Mouse (Mus musculus) splenic B cell, adult 2 months (primary cell): ENCODE data around the gene Crip3.

ENCODE experiments used
- DNase-seq: peaks from one replicate; pipeline ENCODE4 v3.0.0-alpha.2; 2011; ENCODE audit warnings: low read depth, low spot score
- H3K27me3 ChIP-seq: 2 replicates; pipeline ENCODE4 v1.6.1; 2012; ENCODE audit warnings: mild to moderate bottlenecking, low read length, moderate library complexity, mixed read lengths; ENCODE audit not compliant: control insufficient read depth, poor library complexity, insufficient read depth, severe bottlenecking
- H3K36me3 ChIP-seq: 2 replicates; pipeline ENCODE4 v1.6.1; 2012; ENCODE audit warnings: mild to moderate bottlenecking, low read length, moderate library complexity, mixed read lengths; ENCODE audit not compliant: control insufficient read depth, poor library complexity, insufficient read depth, severe bottlenecking

The Crip3 gene

GRCm38 (mm10) chr17:46439176-46439575 lies 10.4 kb downstream of the Crip3 start:
- Histone ChIP-seq H3K27me3 (peaks cover 3% of the 10 kb centered on the region; the same call in 1 of the 2 replicates), H3K36me3 (no peaks in the 10 kb centered on the region)
- DNase-seq = no peak

- Histone ChIP-seq H3K36me3 (no peaks in the 10 kb centered on the region), H3K27me3 (peaks cover 5% of the 10 kb centered on the region; the same call in 1 of the 2 replicates)
- DNase-seq = no peak
These were observed 16.3 kb downstream of the Crip3 start for GRCm38 (mm10) chr17:46444839-46445579.

- DNase-seq = no peak
- Histone ChIP-seq H3K36me3 (no peaks in the 10 kb centered on the region), H3K27me3 (peaks cover 5% of the 10 kb centered on the region; the same call in 1 of the 2 replicates)
These were observed 17.5 kb downstream of the Crip3 start for GRCm38 (mm10) chr17:46446264-46446663.

- Histone ChIP-seq H3K36me3 (no peaks in the 10 kb centered on the region), H3K27me3 (peaks cover 4% of the 10 kb centered on the region)
- DNase-seq = no peak
These were observed 24.0 kb downstream of the Crip3 start for GRCm38 (mm10) chr17:46452683-46453082.

- Histone ChIP-seq H3K27me3 (peaks cover 4% of the 10 kb centered on the region), H3K36me3 (no peaks in the 10 kb centered on the region)
- DNase-seq = no peak
These were observed 24.7 kb downstream of the Crip3 start for GRCm38 (mm10) chr17:46453302-46453948.

- DNase-seq = peak; percentile 18
- no peaks in the 10 kb centered on the region for H3K36me3 ChIP-seq
- H3K27me3 ChIP-seq = peaks cover 4% of the 10 kb centered on the region
These were observed 25.3 kb downstream of the Crip3 start for GRCm38 (mm10) chr17:46453970-46454411.

- H3K36me3 ChIP-seq = no peaks in the 10 kb centered on the region
- H3K27me3 ChIP-seq = peaks cover 4% of the 10 kb centered on the region
- no peak for DNase-seq
These were observed 25.8 kb downstream of the Crip3 start for GRCm38 (mm10) chr17:46454539-46454938.

- peaks cover 4% of the 10 kb centered on the region for H3K27me3 ChIP-seq
- DNase-seq = no peak
These were observed 26.5 kb downstream of the Crip3 start for GRCm38 (mm10) chr17:46455110-46455691.

GRCm38 (mm10) chr17:46457791-46458190 lies 29.1 kb downstream of the Crip3 start:
- peak; percentile 77 for DNase-seq
- Histone ChIP-seq H3K27me3 (peaks cover 4% of the 10 kb centered on the region), H3K36me3 (no peaks in the 10 kb centered on the region)

More at GRCm38 (mm10) chr17:46455110-46455691, 26.5 kb downstream of the Crip3 start:
- H3K36me3 ChIP-seq = no peaks in the 10 kb centered on the region

- Histone ChIP-seq H3K36me3 (no peaks in the 10 kb centered on the region), H3K27me3 (peaks cover 4% of the 10 kb centered on the region)
- no peak for DNase-seq
These were observed 29.7 kb downstream of the Crip3 start for GRCm38 (mm10) chr17:46458439-46458838.

- no peaks in the 10 kb centered on the region; the same call in 1 of the 2 replicates for H3K27me3 ChIP-seq
- no peaks in the 10 kb centered on the region for H3K36me3 ChIP-seq
- no peak for DNase-seq
These were observed 31.9 kb downstream of the Crip3 start for GRCm38 (mm10) chr17:46460673-46461072.

GRCm38 (mm10) chr17:46461347-46461746 lies 32.6 kb downstream of the Crip3 start:
- Histone ChIP-seq H3K27me3 (no peaks in the 10 kb centered on the region; the same call in 1 of the 2 replicates), H3K36me3 (no peaks in the 10 kb centered on the region)
- DNase-seq = no peak

GRCm38 (mm10) chr17:46462226-46462625 lies 33.5 kb downstream of the Crip3 start:
- Histone ChIP-seq H3K36me3 (no peaks in the 10 kb centered on the region), H3K27me3 (no peaks in the 10 kb centered on the region; the same call in 1 of the 2 replicates)
- no peak for DNase-seq

GRCm38 (mm10) chr17:46467830-46468229 lies 39.1 kb downstream of the Crip3 start:
- H3K36me3 ChIP-seq = no peaks in the 10 kb centered on the region
- no peaks in the 10 kb centered on the region; the same call in 1 of the 2 replicates for H3K27me3 ChIP-seq
- no peak for DNase-seq

- H3K36me3 ChIP-seq = no peaks in the 10 kb centered on the region
- DNase-seq = no peak
- no peaks in the 10 kb centered on the region for H3K27me3 ChIP-seq
These were observed 47.9 kb downstream of the Crip3 start for GRCm38 (mm10) chr17:46476601-46477000.
